Mouse (Mus musculus): ENCODE data around the gene Osbpl3. TPM values are rescaled to one million over a fixed set of nuclear protein-coding genes. Genes with fewer than 3 reads are reported as not detected.

Osbpl3 gene
- total RNA-seq, 4 experiments from 2014 or later = 1.7 to 3.2 (median 2.3) TPM

DNA sequence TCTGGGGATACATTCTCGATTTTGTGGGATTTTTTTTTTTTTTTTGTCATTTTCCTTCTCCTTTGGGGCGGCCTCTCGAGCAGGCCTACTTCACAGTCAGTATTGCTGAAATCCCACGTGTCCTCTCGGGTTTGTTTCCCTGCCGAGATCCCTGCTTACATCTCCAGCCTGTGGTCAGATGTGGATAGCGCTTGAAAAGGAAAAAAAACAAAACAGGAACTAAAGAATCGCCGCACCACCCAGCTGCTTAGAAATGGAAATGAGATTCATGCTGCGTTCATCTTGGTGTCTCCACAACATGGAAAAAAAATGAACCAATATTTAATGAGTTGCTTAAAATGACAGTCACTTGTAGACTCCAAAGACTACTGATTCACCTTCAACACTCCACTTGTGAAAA, 160.9 kb downstream of the Osbpl3 start:
- no peak for DNase-seq (ENCODE audit: low spot score in 2 of 2)

DNA sequence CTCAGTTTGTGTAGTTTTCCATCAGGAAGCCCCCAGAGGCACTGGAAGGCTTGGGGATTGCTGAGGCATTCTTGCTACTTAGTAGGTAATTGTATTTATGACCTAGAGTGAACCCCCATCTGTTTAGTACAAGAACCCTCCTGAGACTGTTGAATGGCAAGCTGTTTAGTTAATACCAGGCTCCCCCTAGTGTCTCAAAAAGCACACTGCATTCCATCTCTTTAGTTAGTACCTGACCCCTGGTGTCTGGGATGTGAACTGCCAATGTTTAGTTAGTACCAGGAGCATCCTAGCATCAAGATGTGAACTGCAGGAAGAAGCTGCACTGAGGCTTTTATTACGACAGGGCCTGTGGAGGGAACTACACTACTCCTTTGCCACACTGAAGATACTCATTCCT, 161.9 kb downstream of the Osbpl3 start:
- DNase-seq (ENCODE audit: low spot score in 2 of 2) = peak; percentile 47 to 57

DNA sequence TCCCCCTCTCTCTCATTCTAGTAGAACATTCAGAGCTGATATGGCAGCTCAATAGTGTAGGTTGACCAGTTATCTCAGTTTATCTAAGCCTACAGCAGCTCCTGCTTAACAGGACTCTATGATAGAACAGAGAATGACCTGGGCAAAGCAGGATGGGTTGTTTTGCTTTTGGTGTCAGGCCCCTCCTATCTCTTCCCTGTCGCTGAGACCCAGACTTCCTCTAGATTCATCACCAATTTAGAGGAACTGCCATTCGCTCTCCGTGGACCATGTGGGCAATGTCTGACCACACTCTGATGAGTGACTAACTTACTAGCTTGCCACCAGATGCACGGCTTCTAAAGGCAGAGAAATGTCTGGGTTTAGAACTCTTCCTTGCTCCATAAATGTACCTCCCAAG, 164.4 kb downstream of the Osbpl3 start:
- DNase-seq (ENCODE audit: low spot score in 2 of 2) = no peak

DNA sequence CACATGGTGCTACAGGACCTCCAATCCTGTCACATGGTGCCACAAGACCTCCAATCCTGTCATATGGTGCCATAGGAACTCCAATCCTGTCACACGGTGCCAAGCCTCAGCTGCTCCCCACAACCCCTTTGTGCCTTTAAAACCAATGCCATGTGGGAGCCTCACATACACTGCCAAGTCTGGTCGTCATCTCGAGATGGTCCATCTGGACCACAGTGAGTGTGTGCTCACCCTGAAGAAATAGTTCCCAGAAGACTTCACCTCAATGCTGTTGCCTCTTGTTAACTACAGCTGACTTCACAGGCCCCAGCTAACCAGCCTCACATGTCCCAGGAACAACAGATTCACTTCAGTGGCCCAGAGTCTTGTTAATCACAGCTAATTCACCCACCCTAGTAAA, 169.1 kb downstream of the Osbpl3 start:
- DNase-seq (ENCODE audit: low spot score in 2 of 2) = no peak

DNA sequence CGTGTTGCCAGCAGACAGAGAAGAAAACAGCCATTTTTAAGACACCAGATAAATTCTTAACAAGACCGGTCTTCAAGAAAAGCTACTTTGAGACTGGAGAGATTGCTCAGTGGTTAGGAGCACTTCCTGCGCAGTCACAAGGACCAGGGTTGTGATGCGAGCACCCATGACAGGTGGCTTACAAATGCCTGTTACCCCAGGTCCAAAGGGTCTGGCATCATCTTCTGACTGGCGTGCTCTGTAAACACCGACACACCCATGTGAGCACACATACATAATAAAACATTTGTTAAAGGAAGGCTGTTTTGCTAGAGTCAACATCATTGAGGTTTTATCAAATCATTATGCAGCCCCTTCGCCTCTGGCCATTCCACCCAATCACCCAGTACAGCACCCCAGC, 176.4 kb downstream of the Osbpl3 start:
- no peak for DNase-seq (ENCODE audit: low spot score in 2 of 2)

DNA sequence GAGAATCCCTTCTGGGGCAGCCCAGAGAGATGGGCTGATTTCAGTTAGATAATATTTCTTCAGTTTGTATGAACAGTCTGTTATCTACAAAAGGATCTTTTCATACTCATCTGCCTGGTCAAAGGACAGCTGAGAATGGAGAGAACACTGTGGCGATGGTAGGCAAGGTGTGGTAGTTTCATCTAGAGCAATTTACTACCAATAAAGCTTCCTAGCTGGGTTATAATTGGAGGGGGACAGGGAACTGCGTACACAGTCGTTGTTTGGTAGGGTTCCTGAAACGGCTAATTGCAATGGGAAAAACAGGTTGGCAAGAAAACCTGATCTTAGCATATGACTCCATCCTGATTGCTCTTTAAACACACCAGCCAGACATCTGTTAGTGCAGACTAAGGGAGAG, 182.1 kb downstream of the Osbpl3 start:
- DNase-seq (ENCODE audit: low spot score in 2 of 2) = no peak

DNA sequence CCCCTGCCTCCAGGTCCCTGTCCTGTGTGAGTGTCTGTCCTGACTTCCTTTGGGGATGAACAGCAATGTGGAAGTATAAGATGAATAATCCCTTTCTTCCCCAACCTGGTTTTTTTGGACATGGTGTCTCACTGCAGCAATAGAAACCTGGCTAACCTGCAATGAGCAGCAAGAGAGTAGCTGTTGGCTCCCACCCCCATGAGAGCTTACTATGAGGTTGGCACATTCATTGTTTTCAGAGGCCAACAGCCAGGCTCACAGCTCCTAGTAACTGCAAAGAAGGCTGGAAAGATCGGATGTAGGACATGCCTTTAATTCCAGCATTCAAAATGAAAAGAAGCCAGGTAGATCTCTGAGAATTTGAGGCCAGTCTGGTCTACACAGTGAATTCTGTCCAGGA, 182.6 kb downstream of the Osbpl3 start:
- DNase-seq (ENCODE audit: low spot score in 2 of 2) = no peak

DNA sequence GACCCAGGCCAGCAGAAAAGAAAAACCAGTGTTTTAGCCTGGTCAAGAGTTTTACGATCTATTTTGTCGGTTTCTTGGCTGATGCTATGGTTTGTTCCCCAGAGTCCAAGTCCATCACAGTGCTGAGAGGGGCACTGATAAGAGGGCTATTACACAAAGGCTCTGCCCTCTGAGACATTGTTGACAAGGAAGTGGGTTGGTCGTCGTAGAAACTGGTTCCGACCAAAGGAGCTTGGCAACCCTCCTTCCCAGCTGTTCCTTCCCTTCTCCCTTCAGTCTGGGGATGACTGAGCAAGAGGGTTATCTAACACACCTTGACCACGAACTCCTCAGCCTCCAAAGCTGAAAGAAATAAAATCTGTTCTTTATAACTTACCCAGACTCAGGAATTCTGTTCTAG, 192.3 kb downstream of the Osbpl3 start, which contains the start of gene Gsdme:
Gene Gsdme (minus strand): TSS at position 193 of the 400 bp plus-strand sequence.
- no peak for DNase-seq (ENCODE audit: low spot score in 2 of 2)

DNA sequence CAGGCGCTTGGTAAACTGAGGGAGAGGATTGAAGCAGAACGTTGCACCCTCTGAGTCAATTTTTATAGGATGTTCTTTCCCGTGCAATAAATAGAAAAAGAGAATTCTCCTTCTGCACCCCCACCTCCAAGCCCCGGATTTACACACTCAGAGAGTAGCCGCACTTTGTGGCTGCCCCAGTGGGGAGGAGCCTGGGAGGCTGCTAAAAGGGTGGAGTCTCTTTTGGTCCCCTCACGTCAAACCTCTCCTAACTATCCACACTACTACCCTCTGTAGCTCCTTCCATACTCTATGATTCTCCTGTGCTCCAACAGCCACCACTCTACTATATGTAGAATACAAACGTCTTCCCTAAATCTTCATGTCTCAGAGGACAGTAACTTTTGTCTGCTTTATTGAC, 193.7 kb downstream of the Osbpl3 start:
- DNase-seq (ENCODE audit: low spot score in 2 of 2) = no peak

DNA sequence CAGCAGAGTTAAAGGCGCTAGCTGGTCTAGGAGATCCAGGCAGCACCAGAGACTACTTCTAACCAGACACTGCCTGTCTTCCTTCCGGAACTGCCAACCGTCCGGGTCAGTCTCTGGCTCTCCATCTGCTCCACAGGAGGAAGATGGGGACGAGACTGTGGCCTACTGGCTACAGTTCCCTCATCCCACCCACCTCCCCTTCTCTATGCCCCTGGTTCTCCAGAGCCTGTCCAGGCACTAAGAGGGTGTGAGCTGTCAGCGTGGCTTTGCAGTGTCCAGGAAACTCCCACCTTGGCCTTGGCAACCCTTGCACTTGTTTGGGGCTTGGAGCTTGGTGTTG, 194.1 kb downstream of the Osbpl3 start:
- no peak for DNase-seq (ENCODE audit: low spot score in 2 of 2)

DNA sequence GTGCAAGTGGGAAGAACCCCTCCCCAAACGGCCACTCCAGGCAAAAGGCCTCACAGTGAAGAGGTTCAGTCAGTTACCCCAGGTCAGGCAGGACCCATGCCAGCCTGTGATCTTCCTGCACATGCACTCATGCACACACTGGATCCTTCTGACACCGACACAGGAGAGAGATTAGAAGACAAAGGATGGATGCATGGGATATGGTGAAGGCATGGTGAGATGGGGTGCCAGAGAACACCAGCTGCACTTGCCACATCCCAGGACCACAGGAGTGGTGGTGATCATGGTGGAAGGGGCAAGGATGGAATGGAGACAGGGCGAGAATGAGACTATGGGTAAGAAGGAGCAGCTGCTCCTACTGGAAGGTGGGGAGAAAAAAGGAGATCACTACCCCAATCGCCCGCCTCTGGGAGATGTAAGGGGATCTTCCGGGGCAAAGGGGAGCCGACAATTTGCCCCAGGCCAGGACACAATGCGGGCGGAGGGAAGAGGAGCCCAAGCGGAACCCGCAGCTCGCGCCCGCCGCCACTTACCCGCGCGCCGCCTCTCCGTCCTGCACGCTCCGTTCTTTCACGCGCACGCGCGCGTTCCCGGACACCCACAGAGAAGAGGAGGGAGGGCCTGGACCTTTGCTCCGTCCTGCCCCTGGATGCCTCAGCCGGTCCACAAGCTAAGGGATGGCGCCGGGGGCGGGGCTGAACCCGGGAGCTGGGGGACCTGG, 194.6 kb downstream of the Osbpl3 start:
- peak; percentile 75 to 82 for DNase-seq (ENCODE audit: low spot score in 2 of 2)

DNA sequence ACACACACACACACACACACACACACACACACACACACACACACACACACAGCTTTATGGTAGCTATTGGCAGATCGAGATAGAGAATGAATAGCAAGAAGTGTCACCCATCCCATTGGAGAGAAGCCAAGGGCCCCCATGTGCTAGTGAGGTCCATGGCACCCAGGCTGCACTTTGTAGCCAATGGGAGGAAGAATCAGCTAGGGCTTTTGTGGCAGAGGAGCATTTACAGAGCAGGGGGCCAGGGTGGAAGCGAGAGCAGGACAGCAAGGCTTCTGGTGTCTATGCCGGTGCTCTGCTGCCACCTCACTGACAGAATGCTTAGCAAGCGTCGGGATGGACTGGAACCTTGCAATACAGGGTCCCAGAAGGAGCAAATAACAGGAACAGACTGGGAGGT, 200.6 kb downstream of the Osbpl3 start:
- DNase-seq (ENCODE audit: low spot score in 2 of 2) = no peak

DNA sequence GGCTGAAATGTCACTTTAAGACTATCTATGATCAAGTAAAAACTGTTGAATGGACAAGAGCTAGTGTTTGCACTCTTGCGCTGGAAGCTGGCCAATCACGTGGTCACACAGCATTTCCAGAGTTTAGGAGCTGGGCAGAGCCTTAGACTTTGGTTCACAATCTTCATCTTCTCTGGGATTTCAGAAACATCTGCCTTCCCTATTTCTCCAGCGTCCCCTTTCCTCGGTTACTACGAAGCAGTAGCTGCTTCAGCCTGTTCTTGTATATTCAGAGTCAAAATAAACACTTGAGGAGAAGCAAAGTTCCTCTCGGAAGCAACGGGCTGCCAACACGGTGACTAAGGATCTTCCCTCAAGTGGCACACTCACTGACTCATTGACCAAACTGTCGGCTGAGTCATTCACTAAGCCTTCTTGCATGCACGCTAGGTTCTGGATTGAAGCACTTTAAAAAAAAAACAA, 201.2 kb downstream of the Osbpl3 start:
- DNase-seq (ENCODE audit: low spot score in 2 of 2) = peak; percentile 23 to 37

DNA sequence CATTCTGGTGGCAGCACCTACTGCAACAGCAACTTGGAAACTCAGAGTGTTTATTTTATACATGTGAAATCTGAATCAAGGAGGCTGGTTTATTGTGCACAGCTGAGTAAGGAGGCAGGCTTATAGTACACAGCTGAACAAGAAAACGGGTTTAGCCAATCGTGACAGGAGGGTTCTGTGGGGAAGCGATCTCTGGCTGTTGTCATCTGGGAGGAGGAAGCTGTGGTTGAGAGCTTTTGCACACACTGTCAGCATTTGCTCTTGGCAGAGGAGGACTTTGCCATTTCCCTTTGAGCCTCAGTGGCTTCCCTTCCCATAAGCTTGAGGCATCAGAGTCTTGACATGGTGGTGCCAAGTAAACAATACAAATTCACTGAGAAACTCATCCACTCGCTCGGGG, 203.3 kb downstream of the Osbpl3 start:
- no peak for DNase-seq (ENCODE audit: low spot score in 2 of 2)

DNA sequence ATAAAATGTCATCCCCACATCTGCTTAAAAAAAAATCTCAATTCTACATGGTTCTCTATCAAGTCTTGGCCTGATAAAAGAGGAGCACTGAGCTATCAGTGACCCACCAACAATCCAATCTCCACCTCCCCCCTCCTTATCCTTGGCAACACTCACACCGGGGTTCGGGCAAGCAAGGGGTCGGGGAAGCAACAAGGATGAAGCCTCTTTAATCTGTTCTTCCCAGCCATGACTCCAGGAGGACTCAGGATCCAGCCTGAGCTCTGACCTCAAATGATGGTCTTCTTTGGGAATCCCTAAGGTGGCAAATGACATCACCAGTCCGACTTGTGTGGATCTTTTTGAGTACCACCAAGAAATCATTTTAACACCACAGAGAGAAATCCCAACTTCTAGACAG, 208.2 kb downstream of the Osbpl3 start:
- DNase-seq (ENCODE audit: low spot score in 2 of 2) = no peak

DNA sequence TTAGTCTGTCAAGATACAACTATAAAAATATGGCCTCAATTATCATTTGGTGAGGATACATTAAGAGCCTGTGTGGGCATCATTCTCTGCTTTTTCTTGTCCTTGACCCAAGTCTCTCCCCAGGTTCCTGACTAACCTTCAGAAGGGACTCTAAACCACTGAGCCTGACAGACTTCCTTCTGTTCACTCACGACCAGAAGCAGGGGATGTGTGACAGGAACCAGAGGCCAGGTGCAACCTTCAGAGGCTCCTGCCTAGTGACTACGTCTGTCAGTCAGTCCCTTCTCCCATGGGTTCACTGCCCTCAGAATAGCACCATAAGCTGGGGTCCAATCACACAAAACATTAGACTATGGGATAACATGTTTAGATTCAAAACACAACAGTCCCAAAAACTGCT, 208.6 kb downstream of the Osbpl3 start:
- no peak for DNase-seq (ENCODE audit: low spot score in 2 of 2)

DNA sequence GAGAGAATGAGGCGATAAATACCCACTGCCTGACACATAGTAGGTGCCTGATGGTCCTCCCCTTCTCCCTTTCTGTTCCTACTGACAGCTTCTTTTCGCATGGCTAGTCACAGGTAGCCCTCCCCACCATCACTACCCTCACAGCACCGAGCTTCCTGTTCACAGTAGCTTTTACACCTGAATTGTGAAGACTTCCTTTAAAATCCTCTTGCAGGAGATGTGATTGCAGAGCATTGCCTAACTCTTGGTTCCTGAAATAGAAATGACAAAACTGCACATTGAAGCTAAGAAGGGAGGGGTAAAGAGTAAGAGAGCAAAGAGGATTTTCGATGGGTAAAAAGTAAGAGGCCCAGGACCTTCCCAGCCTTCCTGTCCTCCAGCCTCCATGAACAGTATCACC, 211.0 kb downstream of the Osbpl3 start:
- DNase-seq (ENCODE audit: low spot score in 2 of 2) = no peak

DNA sequence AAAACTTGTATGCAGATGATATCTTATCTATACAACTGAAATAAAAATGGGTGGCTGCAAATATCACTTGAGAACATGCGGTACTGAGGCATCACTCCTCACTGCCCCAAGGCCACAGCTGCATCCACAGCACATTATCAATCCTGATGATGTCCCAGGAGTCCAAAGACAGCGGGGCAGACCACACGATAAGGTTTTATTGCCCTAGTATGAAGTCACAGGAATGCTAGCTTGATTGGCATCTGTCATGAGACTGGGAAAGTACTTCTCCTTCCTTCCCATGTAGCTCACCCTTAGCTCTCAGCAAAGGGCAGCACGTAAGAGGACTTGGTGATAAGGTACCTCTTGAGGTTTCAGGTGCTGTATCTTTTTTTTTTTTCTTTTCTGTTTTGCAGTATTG, 211.9 kb downstream of the Osbpl3 start:
- no peak for DNase-seq (ENCODE audit: low spot score in 2 of 2)

Other genes starting within 250 kb of the Osbpl3 start
- under 1 TPM; 0.31 to 0.48 (median 0.37) TPM for gene Gsdme, start 192.3 kb downstream of the Osbpl3 start, total RNA-seq (2022)
- 10 to 100 TPM; 72.2 to 82.1 (median 74.0) TPM for gene Cycs, start 110.3 kb upstream of the Osbpl3 start, total RNA-seq (2022)
- gene 4921507P07Rik, start 140.4 kb upstream of the Osbpl3 start, total RNA-seq (2022) = under 1 TPM; 0.49 to 0.78 (median 0.63) TPM
- gene Npvf, start 198.2 kb upstream of the Osbpl3 start, total RNA-seq (2022) = not detected